Mouse (Mus musculus): Measurements from ENCODE around the gene Cpsf6. TPM values are rescaled to one million over a fixed set of nuclear protein-coding genes. Genes with fewer than 3 reads are reported as not detected.

The Cpsf6 gene
- polyA plus RNA-seq, 1 experiment, result 57.5 TPM

DNA sequence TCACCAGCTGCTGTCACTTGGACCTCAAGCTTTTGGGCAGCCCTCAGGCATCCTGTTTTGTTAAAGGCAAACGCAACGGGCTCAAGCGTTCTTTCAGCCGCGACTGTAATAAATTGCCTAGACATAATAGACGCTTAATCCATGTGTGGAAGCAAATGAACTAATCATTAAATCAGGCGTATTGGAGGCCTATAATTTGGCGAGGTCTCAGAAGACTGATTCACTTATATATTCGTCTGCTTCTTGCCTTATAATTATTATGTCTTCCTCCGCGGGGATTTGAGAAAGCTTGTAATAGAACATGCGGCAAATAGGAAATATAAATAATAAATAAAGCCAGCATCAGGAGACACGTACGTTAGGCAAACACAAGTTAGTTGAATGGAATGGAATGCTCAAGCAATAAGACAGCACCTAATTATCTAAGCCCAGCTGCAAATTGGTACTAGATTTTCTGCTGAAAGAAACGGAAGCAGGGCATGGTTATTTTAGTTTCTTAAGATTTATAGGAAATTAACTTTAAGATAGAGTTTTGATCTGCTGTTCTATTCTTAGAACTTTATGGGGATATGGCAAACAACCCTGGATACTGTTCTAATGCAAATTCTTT is 23.6 kb upstream of the Cpsf6 start:
- 17% methylated on average over 15 of the region's 15 CpGs for WGBS
- TF ChIP-seq CTCF (IDR thresholded peaks at IDR 0.05; ENCODE audit: insufficient read depth, low read depth, low read length), result no peak
- TF ChIP-seq POLR2A (IDR thresholded peaks at IDR 0.05; ENCODE audit: insufficient read depth, low read depth, low read length), result no peak
- Histone ChIP-seq H3K27ac (ENCODE audit: insufficient read depth, low read depth, low read length) (no peak overlapping the region; the same call in 1 of the 2 replicates), H3K4me3 (ENCODE audit: insufficient read depth, low read depth, low read length) (no peak overlapping the region), H3K4me1 (ENCODE audit: control insufficient read depth, insufficient read depth, low read length) (peaks cover 5% of the 10 kb centered on the region)

DNA sequence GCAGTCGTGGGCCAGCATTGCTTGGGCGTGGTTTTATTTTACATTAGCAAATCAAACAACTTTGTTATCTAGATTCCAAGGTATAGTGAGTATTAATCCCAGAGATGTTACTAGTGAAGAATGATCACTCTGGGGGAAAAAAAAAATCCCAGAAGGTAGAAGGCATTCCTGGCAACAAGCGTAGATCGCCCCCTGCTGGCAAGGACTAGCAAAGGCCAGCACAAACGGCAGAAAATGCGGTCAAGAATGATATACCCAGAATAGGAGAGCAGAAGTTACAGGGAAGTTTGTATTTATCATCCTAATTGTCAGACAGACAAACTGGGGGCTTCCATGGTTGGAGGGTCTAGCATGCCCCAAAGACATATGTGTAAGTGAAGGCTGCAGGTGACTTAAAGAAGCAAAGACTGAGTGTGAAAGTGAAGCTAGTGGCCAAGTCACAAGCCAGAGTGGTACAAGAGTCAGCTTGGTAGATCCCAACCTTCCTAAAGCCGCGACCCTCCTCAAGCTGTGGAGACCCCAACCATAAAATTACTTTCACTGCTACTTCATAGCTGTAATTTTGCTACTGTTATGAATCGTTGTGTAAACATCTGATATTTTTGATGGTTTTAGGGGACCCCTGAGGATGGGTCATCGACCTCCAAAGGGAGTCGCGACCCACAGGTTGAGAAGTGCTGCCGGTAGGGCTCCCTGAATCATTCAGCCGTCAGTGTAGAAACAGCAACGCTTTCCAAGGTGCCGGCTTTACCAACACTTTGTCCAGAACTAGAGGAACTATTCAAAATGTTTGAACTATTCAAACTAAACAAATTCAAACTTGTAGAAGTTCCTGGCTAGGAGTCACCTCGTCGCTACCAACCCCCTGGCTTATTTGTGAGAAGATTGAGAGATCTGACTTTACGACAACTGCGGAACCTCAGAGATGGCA is 22.9 kb upstream of the Cpsf6 start:
- Histone ChIP-seq H3K4me1 (ENCODE audit: control insufficient read depth, insufficient read depth, low read length) (peaks cover 5% of the 10 kb centered on the region), H3K27ac (ENCODE audit: insufficient read depth, low read depth, low read length) (no peak overlapping the region; the same call in 1 of the 2 replicates), H3K4me3 (ENCODE audit: insufficient read depth, low read depth, low read length) (no peak overlapping the region)
- 51% methylated on average over 20 of the region's 20 CpGs for WGBS
- TF ChIP-seq POLR2A (IDR thresholded peaks at IDR 0.05; ENCODE audit: insufficient read depth, low read depth, low read length), result no peak
- no peak; the same call in 1 of the 2 replicates for TF ChIP-seq CTCF (IDR thresholded peaks at IDR 0.05; ENCODE audit: insufficient read depth, low read depth, low read length)

DNA sequence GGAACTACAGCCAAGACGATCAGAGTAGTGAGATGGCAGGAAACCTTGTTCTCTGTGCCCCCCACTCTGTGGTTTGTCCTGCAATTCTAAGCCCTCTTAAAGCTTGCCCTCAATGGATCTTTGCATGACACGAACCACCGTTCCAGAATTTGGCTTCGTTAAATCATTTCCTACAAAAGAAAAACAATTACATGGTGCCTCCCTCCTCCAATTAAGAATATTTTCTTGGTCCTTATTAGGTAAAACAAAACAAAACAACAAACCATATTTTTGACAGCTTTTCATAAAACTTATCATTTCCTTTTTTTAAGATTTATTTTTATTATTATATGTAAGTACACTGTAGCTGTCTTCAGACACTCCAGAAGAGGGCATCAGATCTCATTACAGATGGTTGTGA is 21.5 kb upstream of the Cpsf6 start:
- H3K4me3 ChIP-seq (ENCODE audit: insufficient read depth, low read depth, low read length), result no peak overlapping the region
- peaks cover 5% of the 10 kb centered on the region for H3K4me1 ChIP-seq (ENCODE audit: control insufficient read depth, insufficient read depth, low read length)
- no peak for TF ChIP-seq POLR2A (IDR thresholded peaks at IDR 0.05; ENCODE audit: insufficient read depth, low read depth, low read length)
- no peak overlapping the region for H3K27ac ChIP-seq (ENCODE audit: insufficient read depth, low read depth, low read length)
- 75% methylated on average over 4 of the region's 4 CpGs for WGBS

DNA sequence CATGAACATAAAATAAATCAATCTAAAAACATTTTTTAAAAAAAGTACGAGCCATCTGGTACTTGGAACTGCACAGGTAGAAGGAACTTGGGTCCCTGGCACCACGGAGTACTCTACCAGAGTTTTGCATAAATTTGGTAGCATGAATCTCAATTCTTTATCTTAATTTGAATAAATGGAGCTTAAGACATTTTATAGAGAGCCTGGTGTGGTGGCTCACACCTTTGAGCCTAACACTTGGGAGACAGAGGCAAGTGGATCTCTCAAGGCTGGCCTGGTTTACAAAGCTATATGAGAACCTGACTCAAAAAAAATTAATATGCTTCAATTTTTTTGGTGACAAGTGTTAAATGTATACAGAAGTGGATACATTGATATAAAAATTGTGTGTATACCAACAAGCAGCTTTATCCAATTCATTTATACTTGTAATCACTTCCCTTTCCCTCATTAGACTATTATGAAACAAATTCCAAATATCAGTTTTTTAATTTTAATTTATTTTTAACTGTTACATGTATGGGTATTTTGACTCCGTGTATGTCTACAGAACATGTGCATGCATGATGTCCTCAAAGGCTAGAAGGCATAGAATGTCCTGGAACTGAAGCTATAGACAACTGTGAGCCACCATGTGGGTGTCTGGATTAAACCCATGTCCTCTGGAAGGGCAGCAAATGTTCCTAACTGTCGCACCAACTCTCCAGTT is 20.6 kb upstream of the Cpsf6 start:
- Histone ChIP-seq H3K4me3 (ENCODE audit: insufficient read depth, low read depth, low read length) (no peak overlapping the region), H3K4me1 (ENCODE audit: control insufficient read depth, insufficient read depth, low read length) (peaks cover 5% of the 10 kb centered on the region), H3K27ac (ENCODE audit: insufficient read depth, low read depth, low read length) (no peak overlapping the region)
- no peak for TF ChIP-seq CTCF (IDR thresholded peaks at IDR 0.05; ENCODE audit: insufficient read depth, low read depth, low read length)
- TF ChIP-seq POLR2A (IDR thresholded peaks at IDR 0.05; ENCODE audit: insufficient read depth, low read depth, low read length), result no peak
- 93% methylated on average over 4 of the region's 4 CpGs for WGBS

DNA sequence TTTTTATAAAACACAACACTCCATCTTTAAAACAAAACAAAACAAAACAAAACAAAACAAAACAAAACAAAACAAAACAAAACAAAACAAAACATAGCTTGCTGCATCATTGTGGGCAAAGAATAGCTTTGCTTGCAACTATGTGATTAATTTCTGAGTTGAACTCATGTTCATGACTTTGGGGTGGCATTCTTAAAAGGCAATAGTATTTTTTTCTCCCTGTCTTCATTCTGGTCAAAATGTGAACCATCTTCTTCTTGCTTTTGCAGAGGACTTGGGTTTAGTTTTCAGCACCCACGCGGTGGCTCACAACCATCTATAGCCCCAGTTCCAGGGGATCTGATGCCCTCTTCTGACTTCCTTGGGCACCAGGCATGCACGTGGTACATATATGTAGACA is 20.0 kb upstream of the Cpsf6 start:
- peaks cover 5% of the 10 kb centered on the region for H3K4me1 ChIP-seq (ENCODE audit: control insufficient read depth, insufficient read depth, low read length)
- H3K27ac ChIP-seq (ENCODE audit: insufficient read depth, low read depth, low read length), result no peak overlapping the region
- no peak for TF ChIP-seq CTCF (IDR thresholded peaks at IDR 0.05; ENCODE audit: insufficient read depth, low read depth, low read length)
- H3K4me3 ChIP-seq (ENCODE audit: insufficient read depth, low read depth, low read length), result no peak overlapping the region
- WGBS, result 92% methylated on average over 3 of the region's 3 CpGs

DNA sequence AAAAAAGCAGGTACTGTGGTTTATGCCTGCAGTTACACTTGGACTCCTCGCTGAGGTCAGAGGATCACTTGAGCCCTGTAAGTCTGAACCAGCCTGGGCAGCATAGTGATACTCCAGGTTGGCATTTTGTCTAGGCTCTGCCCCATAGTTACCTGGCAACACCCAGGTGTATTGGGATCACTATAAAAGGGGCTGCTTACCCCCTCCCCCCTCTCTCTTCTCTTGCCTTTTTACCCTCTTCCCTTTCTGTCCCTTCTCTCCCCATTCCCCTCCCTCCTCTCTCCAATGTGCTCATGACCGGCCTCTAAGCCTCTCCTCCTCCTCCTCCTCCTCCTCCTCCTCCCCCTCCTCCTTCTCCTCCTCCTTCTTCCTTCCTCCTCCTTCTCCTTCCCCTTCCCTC is 19.4 kb upstream of the Cpsf6 start:
- TF ChIP-seq POLR2A (IDR thresholded peaks at IDR 0.05; ENCODE audit: insufficient read depth, low read depth, low read length) (no peak), CTCF (IDR thresholded peaks at IDR 0.05; ENCODE audit: insufficient read depth, low read depth, low read length) (no peak)
- WGBS, result 63% methylated on average over 2 of the region's 2 CpGs
- Histone ChIP-seq H3K4me1 (ENCODE audit: control insufficient read depth, insufficient read depth, low read length) (peaks cover 5% of the 10 kb centered on the region), H3K4me3 (ENCODE audit: insufficient read depth, low read depth, low read length) (no peak overlapping the region), H3K27ac (ENCODE audit: insufficient read depth, low read depth, low read length) (no peak overlapping the region)

DNA sequence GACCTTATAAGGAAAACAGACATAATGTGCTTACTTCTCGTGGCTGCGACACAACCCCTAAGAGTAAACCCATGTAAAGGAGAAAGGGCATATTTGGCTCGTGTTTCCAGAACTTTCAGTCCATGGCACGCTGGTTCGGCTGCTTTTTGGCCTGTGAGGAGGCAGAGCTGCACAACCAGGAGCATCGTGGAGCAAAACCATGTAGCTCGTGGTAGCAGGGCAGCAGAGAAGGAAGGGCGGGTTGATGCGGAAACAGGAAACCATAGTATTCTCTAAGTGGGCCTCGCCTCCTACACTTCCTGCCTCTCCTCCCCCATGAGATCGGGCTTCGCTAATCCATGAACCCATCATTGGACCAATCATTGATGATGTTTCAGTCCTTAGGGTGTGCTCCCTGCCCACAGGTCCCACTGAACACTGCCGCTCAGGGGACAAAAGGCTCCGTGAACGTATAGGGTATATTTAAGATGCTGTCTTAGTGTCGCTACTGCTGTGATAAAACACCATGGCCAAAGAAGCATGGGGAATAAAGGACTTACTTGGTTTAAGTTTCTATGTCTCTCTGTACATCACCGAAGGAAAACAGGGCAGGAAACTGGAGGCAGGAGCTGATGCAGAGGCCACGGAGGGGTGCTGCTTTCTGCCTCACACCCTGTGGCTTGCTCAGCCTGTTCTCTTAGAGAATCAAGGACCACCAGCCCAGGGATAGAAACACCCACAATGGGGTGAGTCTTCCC is 18.4 kb upstream of the Cpsf6 start:
- no peak overlapping the region for H3K4me3 ChIP-seq (ENCODE audit: insufficient read depth, low read depth, low read length)

DNA sequence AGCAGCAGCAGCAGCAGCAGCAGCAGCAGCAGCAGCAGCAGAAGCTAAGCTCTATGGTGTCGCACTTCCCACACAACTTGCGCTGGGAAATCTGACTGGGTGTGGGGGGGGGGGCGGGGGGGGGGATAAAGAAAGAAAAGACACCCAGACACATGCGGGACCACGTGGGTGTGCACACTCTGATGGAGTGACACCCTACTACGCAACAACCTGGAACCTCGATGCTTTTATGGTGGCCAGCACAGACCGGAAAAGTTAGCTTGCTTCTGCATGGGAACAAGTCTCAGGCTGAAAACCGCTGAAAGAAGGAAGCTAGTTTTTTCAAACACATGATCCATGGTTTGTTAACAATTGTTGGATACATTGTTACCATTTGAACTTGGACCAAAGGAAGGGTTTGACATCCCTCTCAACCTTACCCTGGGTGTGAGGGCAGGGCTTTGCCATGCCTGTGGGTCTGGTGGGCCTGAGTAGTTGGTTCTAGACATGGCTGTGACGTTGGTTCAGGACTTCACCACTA is 17.4 kb upstream of the Cpsf6 start:
- Histone ChIP-seq H3K4me3 (ENCODE audit: insufficient read depth, low read depth, low read length) (no peak overlapping the region), H3K27ac (ENCODE audit: insufficient read depth, low read depth, low read length) (no peak overlapping the region), H3K4me1 (ENCODE audit: control insufficient read depth, insufficient read depth, low read length) (0 out of 2 replicates have a peak, but pooled peaks cover 3% of the 10 kb centered on the region)
- no peak for TF ChIP-seq POLR2A (IDR thresholded peaks at IDR 0.05; ENCODE audit: insufficient read depth, low read depth, low read length)
- no peak for TF ChIP-seq CTCF (IDR thresholded peaks at IDR 0.05; ENCODE audit: insufficient read depth, low read depth, low read length)
- WGBS, result 65% methylated on average over 9 of the region's 10 CpGs

More for the DNA sequence above, 18.4 kb upstream of the Cpsf6 start:
- 92% methylated on average over 18 of the region's 18 CpGs for WGBS
- TF ChIP-seq CTCF (IDR thresholded peaks at IDR 0.05; ENCODE audit: insufficient read depth, low read depth, low read length) (no peak), POLR2A (IDR thresholded peaks at IDR 0.05; ENCODE audit: insufficient read depth, low read depth, low read length) (no peak)
- Histone ChIP-seq H3K27ac (ENCODE audit: insufficient read depth, low read depth, low read length) (no peak overlapping the region), H3K4me1 (ENCODE audit: control insufficient read depth, insufficient read depth, low read length) (peaks cover 8% of the 10 kb centered on the region)
